Mouse (Mus musculus): ENCODE measurements at regions not wholly inside any gene's neighbourhood (a gene's known extent, or its start where the extent isn't known, plus 50 kb on each side); places are given as distances from the start of the nearest gene placed in this dataset.

DNA sequence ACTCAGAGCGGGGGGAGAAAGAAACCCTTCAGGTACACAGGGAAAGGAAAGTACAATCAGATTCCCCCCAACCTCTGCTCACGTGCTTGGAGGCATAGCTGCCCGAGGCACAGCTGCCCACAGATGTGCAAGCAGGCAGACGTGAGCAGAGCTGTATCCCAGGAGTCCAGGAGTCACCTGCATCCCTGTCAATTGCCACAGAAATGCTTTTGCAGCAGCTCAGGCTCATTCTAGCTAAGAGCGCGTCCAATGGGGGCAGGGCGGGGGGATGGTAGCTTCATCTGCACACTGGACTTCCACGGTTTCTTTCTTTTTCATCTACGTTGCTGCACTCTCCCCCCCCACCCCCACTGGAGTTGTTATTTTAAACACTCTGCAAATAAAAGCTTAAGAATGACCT is 66.0 kb upstream of the Fat4 start:
- DNase-seq, result no peak

DNA sequence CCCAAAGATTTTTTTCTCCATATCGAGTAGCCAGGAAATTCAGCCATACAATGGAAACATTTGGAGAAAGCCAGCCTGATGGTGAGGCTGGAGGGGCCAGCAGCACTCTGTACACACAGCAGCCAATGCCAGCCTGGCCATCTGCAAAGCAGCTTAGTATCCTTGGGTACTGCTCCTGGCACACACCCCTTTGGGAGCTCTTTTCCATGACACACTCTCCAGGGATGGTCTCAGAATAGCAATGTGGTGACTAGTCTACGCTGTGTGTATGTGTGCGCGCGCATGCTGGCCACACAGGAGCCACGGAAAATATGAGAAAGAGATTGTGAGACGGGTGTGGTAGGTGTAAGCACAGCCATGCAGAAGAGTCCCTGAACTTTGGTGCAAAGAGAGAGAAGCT is 66.4 kb upstream of the Fat4 start:
- DNase-seq, result no peak

DNA sequence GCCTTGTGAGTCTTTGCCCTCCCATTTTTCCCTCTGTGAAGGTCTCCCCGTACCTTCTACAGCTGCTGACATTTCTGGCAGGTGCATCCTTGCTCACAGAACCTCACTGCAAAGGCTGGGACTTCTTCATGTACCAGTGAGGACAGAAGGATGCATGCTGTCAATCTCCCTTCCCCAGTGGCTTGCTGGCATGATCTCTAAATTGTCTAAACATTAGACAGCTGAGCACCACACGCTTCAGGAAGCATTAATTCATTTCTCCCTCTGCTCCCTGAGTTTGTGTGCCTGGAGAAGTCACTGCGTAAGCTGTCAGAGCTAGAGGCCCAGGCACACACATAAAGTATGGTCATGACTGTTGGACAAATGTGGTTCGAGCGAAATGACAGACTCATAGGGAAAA is 69.1 kb upstream of the Fat4 start:
- no peak for DNase-seq

DNA sequence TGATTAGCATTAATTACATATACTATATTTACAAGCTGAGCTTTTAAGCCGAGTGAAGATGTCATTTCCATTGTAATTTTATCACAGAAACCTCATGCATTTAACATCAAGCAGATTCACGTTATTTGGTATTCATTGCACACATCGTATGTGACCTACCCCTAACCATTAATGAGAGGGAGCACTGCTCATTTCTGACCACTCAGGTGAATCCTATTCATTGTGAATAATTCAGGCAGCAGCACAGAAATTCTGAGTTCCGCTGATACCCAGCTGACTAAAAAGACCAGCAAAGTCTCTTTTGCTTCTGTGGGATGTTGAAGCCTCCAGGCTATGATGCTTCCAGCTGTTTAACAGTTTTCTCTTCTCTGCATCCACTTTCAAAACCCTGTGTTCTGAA is 74.3 kb upstream of the Fat4 start:
- no peak for DNase-seq

DNA sequence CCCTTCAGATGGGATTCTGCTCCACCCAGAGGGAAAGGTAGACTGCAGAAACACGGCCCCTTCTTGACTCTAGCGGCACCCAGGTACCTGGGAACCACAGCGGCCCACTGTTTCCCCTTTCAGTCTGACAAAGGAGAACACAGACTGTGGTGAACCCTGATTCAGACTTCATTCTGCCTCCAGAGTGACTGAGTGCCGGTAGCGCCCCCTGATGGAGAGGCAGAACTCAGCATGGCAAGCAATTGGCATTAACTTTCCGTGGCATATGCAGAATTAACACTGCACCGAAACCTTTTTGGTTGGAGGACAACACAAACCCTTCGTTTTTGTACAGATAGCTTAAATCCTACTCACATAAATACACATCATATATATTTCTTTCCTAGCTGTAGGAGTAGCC is 75.1 kb upstream of the Fat4 start:
- peak; percentile 5 to 7 for DNase-seq

DNA sequence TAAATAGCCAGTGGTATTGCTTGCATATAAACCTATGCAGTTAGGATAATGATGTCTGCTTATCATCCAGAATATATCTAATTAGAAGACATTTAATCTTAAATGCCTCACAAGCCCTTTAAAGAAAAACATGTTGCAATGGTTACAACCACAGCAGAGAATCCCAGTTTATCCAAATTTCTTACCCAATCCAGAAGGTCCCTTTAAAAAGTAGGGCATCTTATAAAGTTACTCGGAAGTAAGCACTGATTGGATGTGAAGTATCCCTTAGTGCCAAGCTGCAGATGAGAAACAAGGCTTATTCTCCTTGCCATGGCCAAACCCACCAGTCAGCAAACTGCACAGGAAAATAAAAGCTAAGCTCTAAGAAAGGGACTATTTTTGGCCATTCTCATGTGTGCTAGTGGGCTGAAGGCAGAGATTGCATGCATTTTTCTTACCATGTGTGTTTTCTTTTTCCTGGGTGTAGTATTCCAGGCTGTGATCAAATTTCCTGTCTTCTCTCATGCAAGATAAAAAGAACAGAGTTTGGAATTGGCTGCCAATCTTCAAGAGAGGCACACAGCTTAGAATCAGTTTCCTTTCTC is 80.2 kb upstream of the Fat4 start:
- no peak for DNase-seq

DNA sequence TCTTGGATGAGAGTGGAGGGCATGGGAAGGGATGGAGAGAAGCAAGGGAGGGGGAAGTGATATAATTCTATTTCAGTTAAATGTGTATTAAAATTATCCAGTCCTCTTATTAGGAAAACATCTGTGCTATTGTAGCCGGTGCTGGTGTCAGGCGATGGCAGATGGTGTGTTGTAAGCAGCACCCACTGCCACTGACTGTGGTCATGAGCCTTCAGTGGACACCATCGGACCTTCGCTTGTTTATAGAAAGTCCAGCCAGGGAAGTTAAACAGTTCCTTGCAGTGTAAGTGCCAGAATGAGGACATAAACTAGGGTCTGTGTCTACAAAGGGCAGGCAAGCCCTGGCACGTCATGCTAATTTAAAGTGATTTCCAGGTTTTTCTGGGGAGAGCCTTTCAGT is 80.7 kb upstream of the Fat4 start:
- no peak for DNase-seq

DNA sequence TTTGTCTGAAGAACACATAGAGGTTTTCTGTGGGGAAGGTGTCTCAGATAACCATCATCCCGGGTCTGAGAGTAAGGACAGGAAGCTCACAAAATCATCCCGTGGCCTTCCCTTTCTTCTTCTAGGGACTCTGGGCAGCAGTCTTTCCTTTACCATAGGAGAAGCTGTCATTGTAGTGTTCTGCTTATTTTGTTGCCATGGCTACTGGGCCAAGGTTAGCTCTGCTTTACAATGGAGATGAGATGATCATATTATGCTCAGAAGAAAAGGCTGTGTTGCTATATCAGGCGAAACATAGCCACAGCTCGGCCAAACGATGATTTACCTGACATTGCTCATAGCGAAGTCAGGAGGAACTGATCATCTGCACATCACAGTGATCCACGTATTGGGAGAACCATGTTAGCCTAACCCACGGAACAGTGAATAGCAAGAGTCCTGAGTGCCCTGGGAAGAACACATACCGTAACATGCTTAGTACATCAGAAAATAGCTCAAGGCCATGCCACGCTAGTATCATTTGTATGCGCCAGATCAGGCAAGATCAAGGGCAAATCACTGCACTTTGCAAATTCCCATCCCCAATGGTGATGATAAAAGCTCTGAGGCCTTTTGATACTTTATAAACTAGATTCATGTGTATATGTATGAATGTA is 91.0 kb upstream of the Fat4 start:
- no peak for DNase-seq

DNA sequence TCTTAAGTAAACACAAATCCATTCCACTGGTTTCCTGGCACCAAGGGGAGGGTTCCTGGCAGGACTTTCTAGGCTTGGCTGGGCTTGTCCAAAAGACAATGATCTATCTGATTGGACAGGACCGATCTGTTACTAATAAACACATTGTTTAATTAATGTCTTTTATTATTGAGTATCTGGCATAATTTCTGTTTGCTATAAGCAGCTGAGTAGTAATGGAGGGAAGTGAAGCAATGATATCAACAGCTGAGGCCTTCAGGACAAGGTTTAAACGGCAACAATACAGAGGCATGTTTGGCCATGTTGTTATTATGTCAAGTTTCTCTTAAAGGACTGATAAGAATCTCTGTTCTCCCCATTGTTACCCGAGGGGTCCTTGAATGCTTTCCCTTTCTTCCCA is 93.5 kb upstream of the Fat4 start:
- DNase-seq, result no peak

DNA sequence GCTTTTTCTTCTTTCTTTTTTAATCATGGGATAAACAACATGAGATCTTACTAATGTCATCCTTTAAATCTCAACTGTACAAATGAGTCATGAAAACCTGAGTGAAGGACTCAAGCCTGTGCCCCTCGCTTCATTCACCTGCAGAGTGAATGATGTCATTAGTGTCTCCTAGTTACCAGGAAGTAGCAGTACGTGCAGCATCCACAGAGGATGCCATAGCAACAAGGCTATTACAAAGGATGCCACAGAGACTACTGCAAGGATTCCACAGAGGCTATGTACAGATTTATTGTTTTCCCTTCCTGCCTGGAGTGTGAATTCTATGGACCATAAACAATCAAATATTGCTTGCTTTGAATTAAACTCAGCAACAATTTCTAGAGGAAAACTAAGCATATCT is 98.0 kb upstream of the Fat4 start:
- no peak for DNase-seq

DNA sequence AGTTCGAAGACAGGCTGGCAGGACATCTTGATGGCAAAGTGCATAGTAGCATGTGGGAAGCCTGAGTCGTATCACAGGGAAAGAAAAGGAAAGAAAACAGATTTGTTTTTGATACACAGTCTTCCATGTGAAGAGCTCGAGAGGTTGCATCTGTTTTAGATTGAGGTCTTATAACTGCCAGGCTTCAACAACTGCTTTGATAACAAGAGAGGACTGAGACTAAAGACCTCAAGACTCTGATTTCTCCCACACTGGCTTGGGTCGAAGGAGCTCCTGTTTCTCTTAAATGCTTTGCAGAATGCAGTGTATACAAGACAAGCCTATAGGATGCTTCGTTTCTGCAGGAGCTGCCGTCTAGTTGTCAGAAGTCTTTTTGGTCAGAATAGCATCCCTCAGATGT is 103.0 kb upstream of the Fat4 start:
- DNase-seq, result no peak

DNA sequence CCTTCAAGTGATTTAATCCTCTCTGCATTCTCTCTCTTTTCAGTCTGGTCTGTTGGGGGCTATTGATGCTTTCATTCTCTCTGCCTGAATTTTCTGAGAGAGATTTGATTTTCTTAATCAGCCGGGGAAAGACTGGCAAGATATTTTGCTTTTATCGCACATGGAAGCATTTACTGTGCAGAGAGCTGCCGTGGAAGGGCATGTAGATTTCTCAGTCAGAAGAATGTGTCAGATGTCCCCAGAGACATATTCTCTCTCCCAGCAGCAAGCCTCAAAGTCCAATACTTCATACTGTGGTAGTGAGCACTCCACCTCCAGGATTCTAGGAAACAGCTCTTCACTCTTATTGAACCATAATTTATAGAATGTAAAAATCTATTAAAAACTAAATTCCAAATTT is 103.7 kb upstream of the Fat4 start:
- no peak for DNase-seq

DNA sequence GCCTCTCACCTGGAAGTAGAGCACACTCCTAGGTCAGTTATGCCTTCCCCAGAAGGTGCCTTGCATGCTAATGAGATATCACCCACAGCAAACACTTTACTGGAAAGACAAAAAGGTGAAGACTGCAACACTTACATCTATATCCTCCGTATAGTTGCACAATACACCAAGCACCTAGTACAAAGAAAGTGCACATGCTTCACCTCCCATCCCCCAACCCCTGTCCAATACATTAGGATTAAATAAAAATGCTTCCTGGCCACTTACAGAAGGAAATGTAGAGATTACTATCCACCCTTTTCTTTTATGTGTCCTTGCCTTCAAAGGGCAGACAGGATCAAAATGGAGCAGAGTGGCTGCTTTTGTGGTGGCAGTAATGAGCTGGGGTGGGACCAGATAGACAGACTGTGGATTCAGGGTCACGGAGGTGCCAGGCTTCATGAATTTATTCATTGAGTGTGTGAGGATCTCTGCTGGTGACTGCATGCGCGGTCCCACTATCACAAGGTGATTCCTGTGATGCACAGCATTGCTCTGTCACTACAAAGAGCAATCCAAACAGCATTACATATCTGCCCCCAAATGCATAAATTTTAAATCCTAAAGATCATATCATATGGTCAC is 109.9 kb upstream of the Fat4 start:
- DNase-seq, result no peak

DNA sequence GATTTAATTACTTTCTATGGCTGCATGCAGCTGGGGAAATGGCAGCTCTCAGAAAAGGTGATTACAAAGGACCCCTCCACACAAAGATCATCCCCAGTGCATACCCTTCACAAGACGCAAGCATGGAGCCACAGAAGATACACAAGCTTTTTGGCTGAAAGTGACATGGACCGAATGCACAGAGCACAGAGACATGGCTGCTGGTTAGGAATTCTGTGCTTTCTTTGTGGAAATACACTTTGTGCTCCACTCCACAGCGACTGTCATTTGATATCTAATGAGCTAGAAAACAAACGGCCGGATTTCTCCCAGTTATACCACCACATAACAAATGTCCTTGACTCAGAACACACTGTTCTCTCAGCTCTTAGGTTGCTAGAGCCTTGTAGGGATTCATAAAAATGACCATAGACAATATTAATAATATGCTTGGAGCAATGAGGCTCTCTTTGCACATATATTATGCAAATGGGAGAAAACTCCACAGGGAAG is 132.1 kb upstream of the Fat4 start:
- no peak for DNase-seq

DNA sequence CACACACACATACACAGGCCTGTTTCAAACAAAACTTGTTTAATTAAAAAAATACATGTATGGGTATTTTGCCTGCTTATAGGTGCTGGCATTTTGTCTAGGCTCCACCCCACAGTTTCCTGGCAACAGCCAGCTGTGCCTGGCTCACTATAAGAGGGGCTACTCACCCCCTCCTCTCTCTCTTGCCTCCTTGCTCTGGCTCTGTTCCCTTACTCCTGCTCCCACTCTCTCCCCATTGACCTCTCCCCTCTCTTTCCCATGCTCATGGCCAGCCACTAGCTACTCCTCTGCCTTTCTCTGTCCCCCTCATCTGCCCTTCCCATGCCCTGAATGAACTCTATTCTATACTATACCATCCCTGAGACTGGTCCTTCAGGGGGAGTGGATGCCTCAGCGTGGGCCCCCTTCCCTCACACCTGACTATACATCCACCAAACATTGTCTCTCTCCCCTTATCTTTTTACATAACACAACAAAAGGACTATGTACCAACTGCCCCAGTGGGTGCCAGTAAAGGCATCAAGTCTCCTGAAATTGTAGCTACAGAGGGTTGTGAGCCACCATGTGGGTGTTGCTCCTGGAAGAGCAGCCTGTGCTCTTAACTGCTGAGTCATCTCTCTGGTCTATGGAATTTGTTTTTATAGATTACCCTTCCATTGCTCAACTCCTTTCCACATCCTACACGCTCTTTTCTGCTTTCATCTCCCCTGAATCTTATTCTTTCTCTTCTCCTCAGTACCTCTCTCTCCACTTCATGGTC is 133.1 kb upstream of the Fat4 start:
- no peak for DNase-seq

DNA sequence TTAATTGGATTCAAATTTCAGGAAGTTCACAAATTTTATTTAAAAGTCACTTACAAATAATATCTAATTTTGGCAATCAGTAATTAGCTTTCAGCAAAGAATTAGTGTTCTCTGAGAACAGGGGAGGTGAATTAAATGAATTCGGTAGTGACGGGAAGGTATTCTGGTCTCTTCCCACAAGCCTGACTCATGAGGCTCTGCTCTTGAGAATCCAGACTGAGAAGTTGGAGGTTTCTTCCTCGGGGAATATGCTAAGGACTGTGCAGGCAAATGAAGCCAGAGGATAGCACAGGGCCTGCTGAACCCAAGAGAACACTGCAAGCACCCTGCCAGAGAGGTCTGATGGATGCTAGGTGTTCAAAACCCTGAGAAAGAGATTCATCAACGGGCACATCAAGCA is 144.6 kb upstream of the Fat4 start:
- DNase-seq, result no peak

DNA sequence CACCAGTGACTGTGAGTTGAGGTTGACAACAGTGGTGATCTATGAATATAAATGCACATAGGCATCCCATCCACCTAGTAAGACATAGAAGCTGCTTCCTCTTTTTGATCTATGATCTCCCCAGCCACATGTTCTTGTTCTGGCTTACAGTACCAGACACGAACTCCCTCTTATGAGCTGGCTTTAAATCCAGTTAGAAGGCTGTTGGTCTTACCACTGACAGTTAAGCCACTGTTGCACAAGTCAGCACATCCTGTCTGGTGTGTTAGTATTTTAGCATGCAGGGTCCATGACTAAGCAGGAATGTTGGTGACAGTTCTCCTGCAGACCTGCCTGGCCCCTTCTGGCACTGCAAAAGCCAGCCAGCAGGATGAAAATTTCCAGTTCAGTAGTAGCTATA is 164.1 kb upstream of the Fat4 start:
- no peak for DNase-seq

DNA sequence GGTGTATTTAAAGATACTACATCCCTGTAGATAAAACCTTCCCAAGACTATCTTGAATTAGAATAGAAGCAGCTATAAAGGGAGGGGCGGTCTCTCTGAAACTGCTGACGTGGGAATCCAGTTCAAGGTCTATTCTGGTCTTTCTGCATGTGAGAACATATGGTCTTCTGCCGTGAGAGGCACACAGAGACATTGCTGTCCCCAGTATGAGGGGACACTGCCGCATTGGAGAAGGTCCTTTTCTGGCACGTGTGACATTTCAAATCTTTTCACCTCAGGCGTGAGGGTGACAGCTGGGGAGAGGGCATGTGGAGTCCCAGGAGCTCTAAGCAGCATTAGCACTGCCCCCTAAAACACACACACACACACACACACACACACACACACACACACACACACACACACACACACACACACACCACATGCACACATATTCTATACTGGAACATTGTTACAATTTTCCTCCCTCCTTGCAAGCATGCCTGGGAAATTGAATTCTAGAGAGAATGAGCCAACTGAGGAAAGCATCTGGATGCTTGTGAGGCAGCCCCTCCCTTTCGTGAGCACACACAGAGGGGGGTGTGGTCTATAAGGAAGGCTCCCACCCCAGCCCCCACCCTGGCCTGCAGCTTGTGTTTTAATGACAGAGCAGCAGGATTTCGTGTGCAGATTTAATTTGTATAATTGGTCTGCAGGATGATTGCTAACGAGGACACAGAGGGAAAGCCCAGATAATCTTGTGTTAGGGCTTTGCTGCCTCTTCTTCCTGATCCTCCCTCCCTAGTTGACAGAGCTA is 174.5 kb upstream of the Fat4 start:
- no peak for DNase-seq

DNA sequence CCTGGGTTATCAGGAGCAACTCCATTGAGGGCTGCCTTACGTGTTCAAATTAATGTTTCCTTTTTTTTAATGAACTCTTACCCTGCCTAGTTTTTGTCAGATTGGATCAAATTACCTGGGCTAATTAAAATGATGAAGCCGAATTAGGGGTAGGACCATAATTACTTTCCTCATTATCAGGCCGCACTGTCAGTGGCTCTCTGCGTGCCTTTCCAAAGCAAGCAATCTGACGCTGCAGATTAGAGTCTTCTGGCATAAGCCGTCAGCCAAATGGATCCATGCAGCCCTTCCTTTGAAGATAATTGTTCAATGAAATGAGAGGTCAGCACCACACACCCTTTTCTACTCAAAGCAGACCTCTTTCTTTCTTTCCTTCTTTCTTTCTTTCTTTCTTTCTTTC is 175.5 kb upstream of the Fat4 start:
- DNase-seq, result no peak

DNA sequence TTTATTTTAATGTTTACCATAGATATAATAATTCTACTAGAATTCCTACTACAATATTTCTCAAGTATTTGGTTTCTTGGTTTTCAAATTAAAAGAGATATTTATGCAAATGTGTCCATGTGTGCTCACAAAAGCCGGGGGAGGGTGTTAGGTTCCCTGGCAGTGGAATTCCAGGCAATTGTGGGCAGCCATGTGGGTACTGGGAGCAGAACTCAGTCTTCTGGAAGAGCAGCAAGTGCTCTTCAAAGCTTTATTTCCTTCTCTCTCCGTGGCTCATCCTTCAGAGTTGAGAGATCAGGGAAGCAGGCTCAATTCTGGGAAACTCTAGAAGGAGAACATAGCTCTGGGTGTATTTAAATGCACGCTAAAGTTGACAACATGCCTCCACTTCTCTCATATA is 178.8 kb upstream of the Fat4 start:
- DNase-seq, result no peak

DNA sequence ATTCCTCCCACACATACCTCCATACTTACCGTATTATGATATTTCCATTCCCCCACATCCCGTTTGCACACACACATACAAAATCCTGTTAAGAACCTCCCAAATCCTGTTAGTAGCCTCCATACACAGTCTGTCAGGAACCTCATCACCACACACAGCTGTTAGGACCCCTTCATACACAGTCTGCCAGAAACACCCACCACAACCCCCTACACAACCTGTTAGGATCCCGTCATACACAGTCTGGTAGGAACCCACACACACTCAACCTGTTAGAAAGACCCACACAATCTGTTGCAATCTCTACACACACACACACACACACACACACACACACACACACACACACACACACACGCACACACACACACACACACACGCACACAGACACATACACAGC is 187.5 kb upstream of the Fat4 start:
- DNase-seq, result no peak

DNA sequence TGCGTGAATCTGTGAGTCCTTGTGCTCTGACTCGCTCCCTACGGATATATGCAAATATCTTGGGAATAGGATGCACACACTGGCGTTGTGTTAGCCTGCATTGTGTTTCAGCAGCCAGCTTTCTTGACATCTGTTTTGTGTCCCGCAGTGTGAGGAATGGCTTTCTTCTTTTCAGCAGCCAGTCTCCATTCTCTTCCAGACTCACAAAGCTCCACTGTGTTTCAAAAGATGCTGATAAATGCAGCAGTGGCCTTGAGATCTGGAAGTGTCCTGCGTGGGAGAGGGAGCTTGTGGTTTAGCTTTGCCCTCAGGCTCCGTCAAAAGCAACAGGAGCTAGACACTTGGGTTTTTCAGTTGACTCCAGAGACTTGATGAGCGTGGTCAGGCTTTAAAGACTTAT is 188.9 kb upstream of the Fat4 start:
- no peak for DNase-seq

DNA sequence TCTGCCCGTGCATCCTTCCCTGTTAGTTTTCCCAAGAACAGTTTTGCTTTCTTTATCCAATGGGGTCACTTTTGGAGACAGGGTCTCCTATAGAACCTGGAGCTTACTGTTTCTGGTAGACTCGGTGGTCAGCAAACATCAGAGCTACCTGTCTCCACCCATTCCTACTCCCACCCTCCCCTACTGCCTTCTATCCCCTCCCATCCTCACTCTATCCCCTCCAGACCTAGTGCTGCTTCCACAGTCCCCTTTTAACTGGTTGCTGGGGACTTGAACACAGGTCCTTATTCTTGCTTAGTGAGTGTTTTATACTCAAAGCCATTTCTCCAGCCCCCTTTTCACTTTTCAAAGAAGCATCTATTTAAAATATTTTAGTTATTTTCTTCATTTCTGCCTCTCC is 189.4 kb upstream of the Fat4 start:
- no peak for DNase-seq
